Comparison of ENCODE assay signal across 8 mouse cellular contexts in the genomic region with DNA sequence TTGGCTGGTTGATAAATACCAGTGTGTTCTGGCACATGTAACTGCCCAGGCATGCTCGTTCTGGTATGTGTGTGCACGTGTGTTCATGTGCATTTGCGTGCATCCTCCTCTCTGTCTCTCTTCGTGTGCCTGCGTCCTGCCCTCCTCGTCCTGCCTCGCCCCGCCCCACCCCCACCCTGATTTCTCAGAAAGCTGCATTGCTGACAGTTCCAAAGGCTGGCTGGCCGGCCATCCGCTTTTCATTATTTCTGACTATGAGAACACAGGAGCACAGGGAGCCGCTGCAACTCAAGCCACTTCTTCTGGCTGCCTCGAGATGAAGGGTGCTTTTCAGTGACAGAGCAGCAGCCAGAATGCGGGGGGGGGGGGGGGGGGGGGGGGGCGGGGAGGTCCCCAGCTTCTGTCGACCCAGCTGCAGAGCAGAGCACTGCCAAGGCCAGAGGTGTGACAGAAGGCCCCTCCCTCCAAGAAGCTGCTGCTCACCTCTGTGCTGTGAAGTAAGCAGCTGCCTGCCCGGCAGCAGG. TPM values are rescaled to one million over a fixed set of nuclear protein-coding genes. Genes with fewer than 3 reads are reported as not detected.
DNase-seq lines count a peak whose midpoint lies in the region; ATAC-seq and TF ChIP-seq lines count a peak whose summit lies in the region.

No protein-coding gene starts in this region.

- no peak; the same call in 1 of the 2 replicates for TF ChIP-seq POLR2A in embryonic fibroblast, embryonic 13.5 days (IDR thresholded peaks at IDR 0.05; ENCODE audit: low read depth, low read length)

- no peak overlapping the region for H3K4me3 ChIP-seq in hindbrain, embryonic 12.5 days
- H3K4me3 ChIP-seq in hindbrain, embryonic 14.5 days (replicated peaks; ENCODE audit: low read length): no peak overlapping the region
- H3K4me3 ChIP-seq in embryonic fibroblast, embryonic 13.5 days (ENCODE audit: insufficient read depth, low read length): no peak overlapping the region
- H3K4me3 ChIP-seq in stomach, embryonic 14.5 days (ENCODE audit: low read depth, low read length): no peak overlapping the region

- H3K36me3 ChIP-seq in hindbrain, embryonic 12.5 days: peaks cover 57% of the 10 kb centered on the region
- H3K36me3 ChIP-seq in hindbrain, embryonic 14.5 days (replicated peaks; ENCODE audit: control insufficient read depth, insufficient read depth): peaks cover 87% of the 10 kb centered on the region
- H3K36me3 ChIP-seq in stomach, embryonic 14.5 days (ENCODE audit: control insufficient read depth, insufficient read depth, low read length): peaks cover 39% of the 10 kb centered on the region

- H3K4me2 ChIP-seq in hindbrain, embryonic 12.5 days (replicated peaks): no peak overlapping the region
- H3K4me2 ChIP-seq in hindbrain, embryonic 14.5 days (replicated peaks): no peak overlapping the region
- H3K4me2 ChIP-seq in stomach, embryonic 14.5 days (replicated peaks; ENCODE audit: low read depth, low read length): no peak overlapping the region

- 27% methylated on average over 14 of the region's 16 CpGs for WGBS in hindbrain, embryonic 12.5 days
- WGBS in hindbrain, embryonic 14.5 days: 32% methylated on average over 14 of the region's 16 CpGs
- 26% methylated on average over 15 of the region's 16 CpGs for WGBS in stomach, embryonic 14.5 days

- H3K4me1 ChIP-seq in hindbrain, embryonic 12.5 days: no peaks in the 10 kb centered on the region
- H3K4me1 ChIP-seq in hindbrain, embryonic 14.5 days (replicated peaks; ENCODE audit: control insufficient read depth, insufficient read depth, low read length): no peaks in the 10 kb centered on the region
- H3K4me1 ChIP-seq in embryonic fibroblast, embryonic 13.5 days (ENCODE audit: control insufficient read depth, insufficient read depth, low read length): no peaks in the 10 kb centered on the region; the same call in 1 of the 2 replicates
- no peaks in the 10 kb centered on the region for H3K4me1 ChIP-seq in stomach, embryonic 14.5 days (ENCODE audit: control insufficient read depth, insufficient read depth, low read length)

- ATAC-seq in hindbrain, embryonic 12.5 days (ENCODE audit: low FRiP score): no peak
- no peak for ATAC-seq in hindbrain, embryonic 14.5 days (ENCODE audit: low FRiP score)
- 0 out of 2 replicates have a peak, but pooled peaks have one; percentile 46 for ATAC-seq in stomach, embryonic 14.5 days (ENCODE audit: insufficient number of reproducible peaks, insufficient read depth, low FRiP score, low read depth)

- H3K27ac ChIP-seq in hindbrain, embryonic 12.5 days: peak overlapping the region; percentile 35; the same call in 1 of the 2 replicates
- H3K27ac ChIP-seq in hindbrain, embryonic 14.5 days: no peak overlapping the region
- H3K27ac ChIP-seq in embryonic fibroblast, embryonic 13.5 days (ENCODE audit: insufficient read depth, low read length): 0 out of 2 replicates have a peak overlapping the region, but pooled peaks have one; percentile 13
- no peak overlapping the region for H3K27ac ChIP-seq in stomach, embryonic 14.5 days (ENCODE audit: low read length)

- H3K9me3 ChIP-seq in hindbrain, embryonic 12.5 days (replicated peaks): no peaks in the 10 kb centered on the region
- no peaks in the 10 kb centered on the region for H3K9me3 ChIP-seq in hindbrain, embryonic 14.5 days (ENCODE audit: control insufficient read depth, low read length)
- H3K9me3 ChIP-seq in stomach, embryonic 14.5 days (ENCODE audit: control insufficient read depth, low read depth, low read length): no peaks in the 10 kb centered on the region

- no peaks in the 10 kb centered on the region for H3K27me3 ChIP-seq in hindbrain, embryonic 12.5 days
- H3K27me3 ChIP-seq in hindbrain, embryonic 14.5 days (ENCODE audit: control insufficient read depth, insufficient read depth, low read length): no peaks in the 10 kb centered on the region
- no peaks in the 10 kb centered on the region for H3K27me3 ChIP-seq in stomach, embryonic 14.5 days (ENCODE audit: control insufficient read depth, insufficient read depth, low read length)

- no peak for TF ChIP-seq CTCF in embryonic fibroblast, embryonic 13.5 days (IDR thresholded peaks at IDR 0.05; ENCODE audit: borderline replicate concordance, insufficient read depth, low read length)

- DNase-seq in hindbrain, embryonic 14.5 days (ENCODE audit: low spot score): no peak
- DNase-seq in R1 (ENCODE audit: low read depth, low spot score) (peak; percentile 76), adipocyte (ENCODE audit: low spot score) (no peak)
- DNase-seq in layer of hippocampus, adult 8-10 months (ENCODE audit: low spot score in 2 of 2): no peak
- no peak for DNase-seq in adrenal gland, postnatal 25 days

- no peak overlapping the region for H3K9ac ChIP-seq in hindbrain, embryonic 12.5 days
- no peak overlapping the region for H3K9ac ChIP-seq in hindbrain, embryonic 14.5 days
- no peak overlapping the region for H3K9ac ChIP-seq in stomach, embryonic 14.5 days (replicated peaks; ENCODE audit: low read depth, low read length)

RNA-seq across cellular contexts. Expression of gene Adsl, which starts 18.2 kb away (rescaled TPM):
- polyA plus RNA-seq in hindbrain, embryonic 12.5 days (2016; fragmentation: Nextera tagmentation; extraction: Ambion mirVana): 114 and 117 TPM in 2 replicates
- 101 and 105 TPM in 2 replicates for polyA plus RNA-seq in hindbrain, embryonic 14.5 days (2014; fragmentation: Nextera tagmentation; extraction: Ambion mirVana)
- 46.7 and 51.6 TPM in 2 replicates for polyA plus RNA-seq in embryonic fibroblast, embryonic 13.5 days (2011; ENCODE audit: insufficient read length, low read depth, missing spikeins)
- polyA plus RNA-seq in stomach, embryonic 14.5 days (2014; fragmentation: Nextera tagmentation; extraction: Ambion mirVana): 162 and 164 TPM in 2 replicates
- total RNA-seq in layer of hippocampus, adult 8-10 months (2022): 10 to 100 TPM; 24.8 to 31.2 (median 28.4) TPM
- total RNA-seq in adrenal gland, postnatal 25 days (2021): 42.4 and 47.8 TPM in 2 replicates

RNA-seq across cellular contexts. Expression of gene Sgsm3, which starts 47.5 kb away (rescaled TPM):
- polyA plus RNA-seq in hindbrain, embryonic 12.5 days (2016; fragmentation: Nextera tagmentation; extraction: Ambion mirVana): 43.1 and 46.4 TPM in 2 replicates
- 54.3 and 61.8 TPM in 2 replicates for polyA plus RNA-seq in hindbrain, embryonic 14.5 days (2014; fragmentation: Nextera tagmentation; extraction: Ambion mirVana)
- 18.1 and 19.1 TPM in 2 replicates for polyA plus RNA-seq in embryonic fibroblast, embryonic 13.5 days (2011; ENCODE audit: insufficient read length, low read depth, missing spikeins)
- polyA plus RNA-seq in stomach, embryonic 14.5 days (2014; fragmentation: Nextera tagmentation; extraction: Ambion mirVana): 28.3 and 29.2 TPM in 2 replicates
- 10 to 100 TPM; 72.3 to 87.1 (median 81.3) TPM for total RNA-seq in layer of hippocampus, adult 8-10 months (2022)
- 19.6 and 22.3 TPM in 2 replicates for total RNA-seq in adrenal gland, postnatal 25 days (2021)

Comparison
In these comparisons a context has a peak if more than half of its experiments do, and no peak if none do; other contexts are left out.
1. H3K27ac ChIP-seq: peak in hindbrain, embryonic 12.5 days (single experiment) and embryonic fibroblast, embryonic 13.5 days (single experiment); none in hindbrain, embryonic 14.5 days (single experiment) and stomach, embryonic 14.5 days (single experiment).